Mouse (Mus musculus): ENCODE results near the gene Ptpro. TPM values are rescaled to one million over a fixed set of nuclear protein-coding genes. Genes with fewer than 3 reads are reported as not detected.

The Ptpro gene
- polyA plus RNA-seq, 1 experiment from 2014 or later = 2.3 TPM

DNA sequence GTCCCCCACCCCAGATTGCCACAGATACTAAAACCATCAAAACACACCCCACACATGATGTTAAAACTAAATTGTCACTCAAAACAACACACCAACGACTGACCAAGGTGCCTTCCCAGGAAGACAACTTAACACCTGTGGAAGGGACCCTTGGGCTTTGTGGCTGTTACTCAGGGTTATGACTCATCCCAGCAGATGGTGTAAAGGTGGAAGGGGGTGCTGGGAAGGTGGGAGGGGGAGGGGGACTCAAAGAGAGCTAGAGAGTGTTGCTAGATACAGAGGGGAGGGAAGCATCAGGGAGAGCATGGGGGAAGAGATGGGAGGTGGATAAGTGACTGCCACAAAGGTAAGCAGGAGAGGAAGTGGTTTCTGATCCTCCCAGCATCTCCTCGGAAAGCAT lies 239.5 kb downstream of the Ptpro start:
- Histone ChIP-seq H3K27me3 (no peaks in the 10 kb centered on the region), H3K9me3 (no peaks in the 10 kb centered on the region), H3K4me2 (no peak overlapping the region), H3K36me3 (no peaks in the 10 kb centered on the region), H3K27ac (no peak overlapping the region), H3K9ac (no peak overlapping the region), H3K4me1 (no peaks in the 10 kb centered on the region), H3K4me3 (no peak overlapping the region)
- WGBS = 48% methylated on average over 2 of the region's 2 CpGs
- no peak for ATAC-seq (ENCODE audit: borderline replicate concordance, extremely low read depth, low FRiP score, low TSS enrichment)

DNA sequence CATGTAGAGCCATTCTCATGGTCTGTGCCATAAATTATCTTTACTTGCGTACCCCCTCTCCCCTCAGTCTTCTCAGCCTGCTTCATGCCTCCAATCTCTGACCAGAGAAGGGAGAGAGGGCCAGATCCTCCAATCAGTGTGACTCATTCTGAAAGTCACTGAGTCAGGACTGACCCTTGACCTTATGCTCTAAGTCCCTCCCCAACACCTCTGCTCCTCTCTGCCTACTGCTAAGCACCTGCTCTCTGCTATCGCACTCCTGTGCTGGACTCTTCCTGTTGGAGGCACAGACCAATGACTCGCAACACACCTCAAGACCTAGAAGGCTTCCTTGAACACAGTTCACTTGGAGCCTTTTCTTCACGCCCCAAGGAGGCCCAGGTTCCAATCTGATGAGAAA lies 240.5 kb downstream of the Ptpro start:
- Histone ChIP-seq H3K27me3 (no peaks in the 10 kb centered on the region), H3K36me3 (no peaks in the 10 kb centered on the region), H3K4me2 (no peak overlapping the region), H3K4me3 (no peak overlapping the region), H3K4me1 (no peaks in the 10 kb centered on the region), H3K27ac (no peak overlapping the region), H3K9ac (no peak overlapping the region), H3K9me3 (no peaks in the 10 kb centered on the region)
- ATAC-seq (ENCODE audit: borderline replicate concordance, extremely low read depth, low FRiP score, low TSS enrichment) = no peak
- 90% methylated on average over 4 of the region's 4 CpGs for WGBS

DNA sequence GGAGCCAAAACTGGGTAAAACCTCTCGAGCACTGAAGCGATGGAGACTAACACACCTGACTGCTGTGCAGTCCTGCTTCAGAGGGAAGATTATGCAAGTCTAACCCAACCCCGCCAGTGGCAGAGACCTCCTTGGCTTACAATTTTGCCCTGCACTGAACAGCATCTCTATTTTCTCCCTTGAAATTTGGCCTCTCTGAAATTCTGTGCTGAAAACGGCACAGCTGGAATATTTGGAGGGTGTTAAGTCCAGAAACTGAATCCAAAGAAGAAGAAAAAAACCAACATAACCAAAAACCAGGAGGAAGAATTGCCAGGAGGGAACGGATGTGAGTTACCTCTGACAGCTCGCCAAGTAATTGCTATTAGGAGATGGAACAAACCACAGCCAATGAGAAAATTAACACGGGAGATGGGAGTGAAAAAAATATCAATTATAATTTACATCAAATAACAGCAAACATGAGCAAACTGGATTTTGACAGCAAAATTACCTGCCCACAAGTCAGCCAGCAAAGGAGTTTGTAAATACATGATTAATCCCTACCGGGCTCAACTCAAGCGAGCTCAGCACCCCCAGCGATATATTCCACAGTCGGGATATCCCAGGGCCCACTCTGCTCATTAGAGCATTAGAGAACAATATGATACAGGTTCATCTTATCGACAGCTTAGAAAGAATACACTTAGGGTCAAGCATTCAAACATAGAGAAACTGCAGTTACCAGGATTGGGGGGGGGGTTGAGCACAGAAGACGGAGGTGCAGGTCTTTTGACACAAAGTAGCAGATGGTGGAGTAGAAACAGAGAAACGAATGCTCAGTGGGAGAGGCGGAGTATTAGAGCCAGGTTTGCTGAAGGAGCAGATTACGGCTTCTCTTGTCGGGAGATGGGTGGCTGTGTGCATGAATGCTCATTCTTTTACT lies 241.4 kb downstream of the Ptpro start:
- Histone ChIP-seq H3K36me3 (no peaks in the 10 kb centered on the region), H3K9ac (no peak overlapping the region), H3K4me3 (no peak overlapping the region), H3K27me3 (no peaks in the 10 kb centered on the region), H3K4me1 (no peaks in the 10 kb centered on the region), H3K4me2 (no peak overlapping the region), H3K9me3 (no peaks in the 10 kb centered on the region), H3K27ac (no peak overlapping the region)
- ATAC-seq (ENCODE audit: borderline replicate concordance, extremely low read depth, low FRiP score, low TSS enrichment) = no peak
- 83% methylated on average over 17 of the region's 17 CpGs for WGBS

DNA sequence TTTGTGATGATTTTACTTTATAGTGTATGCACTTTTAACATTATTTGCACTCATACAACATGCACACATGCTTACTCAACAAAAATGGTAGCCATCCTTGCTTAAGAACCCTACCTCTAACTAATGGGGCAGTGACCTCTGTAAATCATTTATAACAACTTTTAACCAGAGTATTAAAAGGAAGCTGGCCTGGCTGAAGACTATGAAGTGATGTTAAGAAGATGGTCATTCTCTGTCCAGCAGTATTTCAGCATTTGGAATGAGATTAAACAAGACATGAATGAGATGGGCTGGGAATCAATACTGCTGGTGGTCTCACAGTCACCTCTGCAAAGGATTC lies 242.0 kb downstream of the Ptpro start:
- no peak overlapping the region for H3K4me3 ChIP-seq
- no peaks in the 10 kb centered on the region for H3K36me3 ChIP-seq
- no peak for ATAC-seq (ENCODE audit: borderline replicate concordance, extremely low read depth, low FRiP score, low TSS enrichment)
- no peaks in the 10 kb centered on the region for H3K27me3 ChIP-seq
- no peaks in the 10 kb centered on the region for H3K4me1 ChIP-seq
- no peak overlapping the region for H3K4me2 ChIP-seq
- no peak overlapping the region for H3K27ac ChIP-seq
- H3K9me3 ChIP-seq = no peaks in the 10 kb centered on the region
- no peak overlapping the region for H3K9ac ChIP-seq

DNA sequence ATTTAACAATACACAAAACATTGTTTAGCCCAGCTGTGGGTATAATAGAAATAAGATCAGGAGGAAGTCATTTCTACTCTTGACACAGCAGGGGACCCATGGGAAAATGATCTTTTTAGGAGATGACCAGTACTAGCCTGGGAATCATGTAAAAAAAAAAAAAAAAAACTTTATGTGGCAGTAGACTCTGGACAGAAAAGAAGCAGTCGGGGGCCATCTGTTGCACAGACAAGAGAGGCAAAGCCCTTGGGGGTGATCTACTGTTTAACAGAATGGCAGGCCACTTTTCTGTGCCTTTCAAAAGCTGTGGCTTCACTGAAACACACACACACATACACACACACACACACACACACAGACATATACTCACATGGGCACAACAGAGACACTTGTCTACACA lies 242.7 kb downstream of the Ptpro start:
- no peak for ATAC-seq (ENCODE audit: borderline replicate concordance, extremely low read depth, low FRiP score, low TSS enrichment)
- Histone ChIP-seq H3K36me3 (no peaks in the 10 kb centered on the region), H3K4me1 (no peaks in the 10 kb centered on the region), H3K9ac (no peak overlapping the region), H3K4me2 (no peak overlapping the region), H3K9me3 (no peaks in the 10 kb centered on the region), H3K27ac (no peak overlapping the region), H3K4me3 (no peak overlapping the region), H3K27me3 (no peaks in the 10 kb centered on the region)
- 75% methylated on average over 1 of the region's 1 CpGs for WGBS

DNA sequence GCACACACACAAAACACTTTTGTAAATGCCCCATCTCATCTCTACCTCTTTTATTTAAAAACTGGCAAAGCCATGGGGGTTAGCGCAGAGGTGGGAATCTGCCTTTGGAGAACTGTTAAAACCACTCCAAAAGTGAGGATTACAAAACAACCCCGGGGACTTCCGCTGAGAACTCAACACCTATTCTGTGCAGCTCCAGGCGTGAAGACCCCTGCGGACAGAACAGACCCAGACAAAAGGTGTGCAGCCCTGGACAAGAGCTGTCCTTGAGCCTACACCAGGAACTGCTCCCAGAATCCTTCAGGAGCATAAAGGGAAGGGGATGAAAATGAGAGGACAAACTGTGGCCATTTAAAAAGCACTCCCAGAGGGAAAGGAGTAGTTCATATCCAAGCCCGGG lies 243.1 kb downstream of the Ptpro start:
- Histone ChIP-seq H3K27me3 (no peaks in the 10 kb centered on the region), H3K9ac (no peak overlapping the region), H3K4me3 (no peak overlapping the region), H3K4me2 (no peak overlapping the region), H3K4me1 (no peaks in the 10 kb centered on the region), H3K27ac (no peak overlapping the region), H3K9me3 (no peaks in the 10 kb centered on the region), H3K36me3 (no peaks in the 10 kb centered on the region)
- ATAC-seq (ENCODE audit: borderline replicate concordance, extremely low read depth, low FRiP score, low TSS enrichment) = no peak
- WGBS = 70% methylated on average over 6 of the region's 6 CpGs

DNA sequence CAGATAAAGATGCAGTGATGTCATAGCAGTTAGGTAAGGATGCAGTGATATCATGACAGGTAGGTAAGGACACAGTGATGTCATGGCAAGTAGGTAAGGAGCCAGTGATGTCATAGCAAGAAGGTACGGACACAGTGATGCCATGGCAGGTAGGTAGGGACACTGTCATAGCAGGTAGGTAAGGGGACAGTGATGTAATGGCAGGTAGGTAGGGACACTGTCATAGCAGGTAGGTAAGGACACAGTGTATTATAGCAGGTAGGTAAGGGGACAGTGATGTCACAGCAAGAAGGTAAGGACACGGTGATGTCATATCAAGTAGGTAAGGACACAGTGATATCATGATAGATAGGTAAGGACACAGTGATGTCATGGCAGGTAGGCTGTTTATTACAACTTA lies 244.4 kb downstream of the Ptpro start:
- 96% methylated on average over 2 of the region's 2 CpGs for WGBS

DNA sequence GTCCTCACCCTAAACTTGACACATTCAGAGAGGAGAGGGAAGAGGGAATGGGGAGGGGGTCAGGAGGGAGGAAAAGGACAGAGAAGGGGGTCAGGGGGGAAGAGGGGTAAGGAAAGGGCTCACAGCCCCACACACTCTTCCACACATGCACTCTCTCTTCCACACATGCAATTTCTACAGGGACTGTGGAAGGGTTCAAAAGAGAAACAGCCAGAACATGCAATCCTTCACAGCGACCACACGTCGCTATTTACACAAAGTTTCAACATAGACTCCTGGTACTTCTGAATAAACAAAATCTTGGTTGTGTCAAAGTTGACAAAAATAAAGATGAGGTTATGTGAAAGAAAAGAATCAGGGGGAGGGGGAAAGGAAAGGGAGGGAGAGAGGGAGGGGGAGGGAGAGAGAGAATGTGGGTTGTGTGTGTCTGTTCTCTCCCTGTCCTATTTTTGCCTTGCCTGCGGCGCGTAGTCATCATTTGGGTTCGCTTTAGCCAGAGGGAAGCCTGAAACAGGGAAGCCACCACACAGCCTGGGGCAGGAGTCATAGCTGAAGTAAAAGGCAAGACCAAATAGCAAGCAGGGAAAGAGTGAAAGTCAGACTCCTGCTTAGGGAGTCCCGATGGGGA lies 245.2 kb downstream of the Ptpro start:
- WGBS = 74% methylated on average over 8 of the region's 8 CpGs
- H3K27ac ChIP-seq = no peak overlapping the region
- ATAC-seq (ENCODE audit: borderline replicate concordance, extremely low read depth, low FRiP score, low TSS enrichment) = peak; percentile 56; the same call in 1 of the 2 replicates

More for the DNA sequence above, 244.4 kb downstream of the Ptpro start:
- H3K27ac ChIP-seq = no peak overlapping the region
- no peaks in the 10 kb centered on the region for H3K4me1 ChIP-seq
- H3K27me3 ChIP-seq = no peaks in the 10 kb centered on the region
- no peak overlapping the region for H3K4me2 ChIP-seq
- no peaks in the 10 kb centered on the region for H3K36me3 ChIP-seq
- no peak overlapping the region for H3K9ac ChIP-seq
- H3K9me3 ChIP-seq = no peaks in the 10 kb centered on the region
- ATAC-seq (ENCODE audit: borderline replicate concordance, extremely low read depth, low FRiP score, low TSS enrichment) = 0 out of 2 replicates have a peak, but pooled peaks have one; percentile 46
- H3K4me3 ChIP-seq = no peak overlapping the region

DNA sequence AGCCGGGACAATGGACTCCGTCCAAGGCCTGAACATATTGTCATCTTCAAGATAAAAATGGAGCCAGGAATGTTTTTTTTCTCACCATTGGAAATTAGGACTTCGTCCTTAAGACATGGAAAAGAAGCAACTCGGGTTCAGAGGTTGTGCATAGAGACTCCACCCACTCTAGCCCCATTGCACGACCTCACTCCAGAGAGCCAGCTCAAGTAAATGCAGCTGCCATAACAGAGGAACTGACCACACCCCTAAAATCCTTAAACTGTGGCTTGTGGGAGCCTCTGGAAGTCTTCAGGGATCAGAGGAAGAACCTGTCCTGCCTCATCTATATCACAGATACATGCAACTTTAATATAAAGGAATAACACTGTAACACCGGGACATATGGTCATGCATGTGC lies 246.7 kb downstream of the Ptpro start:
- no peak for ATAC-seq (ENCODE audit: borderline replicate concordance, extremely low read depth, low FRiP score, low TSS enrichment)
- H3K27me3 ChIP-seq = no peaks in the 10 kb centered on the region
- no peaks in the 10 kb centered on the region for H3K36me3 ChIP-seq
- H3K27ac ChIP-seq = no peak overlapping the region
- no peak overlapping the region for H3K9ac ChIP-seq
- no peaks in the 10 kb centered on the region for H3K4me1 ChIP-seq
- no peak overlapping the region for H3K4me3 ChIP-seq
- WGBS = 57% methylated on average over 6 of the region's 6 CpGs
- no peaks in the 10 kb centered on the region for H3K9me3 ChIP-seq
- no peak overlapping the region for H3K4me2 ChIP-seq

More for the DNA sequence above, 245.2 kb downstream of the Ptpro start:
- Histone ChIP-seq H3K9ac (no peak overlapping the region), H3K9me3 (no peaks in the 10 kb centered on the region), H3K36me3 (no peaks in the 10 kb centered on the region), H3K4me3 (no peak overlapping the region), H3K4me1 (no peaks in the 10 kb centered on the region), H3K4me2 (no peak overlapping the region), H3K27me3 (no peaks in the 10 kb centered on the region)

DNA sequence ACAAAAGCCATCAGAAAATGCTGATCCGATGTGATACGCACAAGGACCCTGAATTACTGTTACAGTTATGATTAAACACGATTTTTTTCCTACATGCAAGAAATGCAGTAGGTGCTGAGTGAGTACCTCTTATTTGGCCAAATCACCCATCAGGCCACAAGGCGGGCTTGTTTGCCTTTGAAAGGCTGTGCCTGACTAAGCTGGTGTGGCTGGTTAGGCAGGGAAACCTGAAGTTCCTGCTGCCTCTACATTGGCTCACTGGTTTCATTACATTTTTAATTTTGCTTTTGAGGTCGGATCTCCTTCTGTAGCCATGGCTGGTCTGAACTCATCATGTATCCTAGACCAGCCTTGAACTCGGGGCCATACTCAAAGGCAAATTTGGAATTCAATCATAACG lies 250.9 kb downstream of the Ptpro start:
- no peak overlapping the region for H3K27ac ChIP-seq
- no peaks in the 10 kb centered on the region for H3K27me3 ChIP-seq
- no peak overlapping the region for H3K9ac ChIP-seq
- no peaks in the 10 kb centered on the region for H3K9me3 ChIP-seq
- no peak overlapping the region for H3K4me2 ChIP-seq
- no peak overlapping the region for H3K4me3 ChIP-seq
- no peaks in the 10 kb centered on the region for H3K4me1 ChIP-seq
- WGBS = 74% methylated on average over 7 of the region's 7 CpGs
- 0 out of 2 replicates have a peak, but pooled peaks cover 2% of the 10 kb centered on the region for H3K36me3 ChIP-seq
- no peak for ATAC-seq (ENCODE audit: borderline replicate concordance, extremely low read depth, low FRiP score, low TSS enrichment)

DNA sequence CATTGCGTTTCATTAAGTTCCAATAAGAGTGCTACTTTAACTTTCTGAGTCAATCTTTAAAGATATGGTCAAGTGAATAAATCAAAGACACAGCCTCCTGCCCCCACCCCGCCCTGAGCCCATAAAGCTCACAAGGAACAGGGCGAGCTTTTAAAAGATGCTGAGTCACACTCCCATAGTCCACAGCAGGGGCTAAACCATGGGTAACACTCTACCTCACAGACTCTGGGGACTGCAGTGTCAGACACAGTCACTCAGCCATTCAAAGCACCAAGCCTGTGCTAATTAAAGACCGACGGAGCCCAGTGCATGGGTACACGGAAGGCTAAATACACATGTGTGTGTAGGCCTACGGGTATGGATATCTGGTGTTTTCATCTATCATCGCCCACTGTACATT lies 251.3 kb downstream of the Ptpro start:
- ATAC-seq (ENCODE audit: borderline replicate concordance, extremely low read depth, low FRiP score, low TSS enrichment) = no peak
- H3K9ac ChIP-seq = no peak overlapping the region
- no peaks in the 10 kb centered on the region for H3K4me1 ChIP-seq
- no peak overlapping the region for H3K4me2 ChIP-seq
- no peaks in the 10 kb centered on the region for H3K27me3 ChIP-seq
- H3K4me3 ChIP-seq = no peak overlapping the region
- H3K27ac ChIP-seq = no peak overlapping the region
- H3K9me3 ChIP-seq = no peaks in the 10 kb centered on the region
- H3K36me3 ChIP-seq = 0 out of 2 replicates have a peak, but pooled peaks cover 2% of the 10 kb centered on the region
- WGBS = 83% methylated on average over 8 of the region's 8 CpGs

DNA sequence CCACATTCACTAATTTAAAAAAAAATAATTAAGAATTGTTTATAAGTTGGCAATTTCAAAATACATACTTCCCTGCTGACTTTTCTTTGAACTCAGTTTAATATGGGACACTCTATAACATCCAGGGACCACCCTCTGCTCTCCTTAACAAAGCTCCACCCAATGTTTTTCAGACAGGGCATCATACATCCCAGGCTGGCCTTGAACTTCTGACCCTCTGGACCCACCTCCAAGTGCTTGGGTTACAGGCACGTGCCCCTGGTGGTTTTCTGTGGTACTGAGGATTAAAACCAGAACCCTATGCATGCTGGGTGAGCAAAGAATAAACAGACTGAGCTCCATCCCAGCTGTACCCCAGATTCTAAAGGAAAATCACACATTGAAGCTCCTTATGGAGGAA lies 251.9 kb downstream of the Ptpro start:
- Histone ChIP-seq H3K4me1 (no peaks in the 10 kb centered on the region), H3K27ac (no peak overlapping the region), H3K9me3 (no peaks in the 10 kb centered on the region), H3K27me3 (no peaks in the 10 kb centered on the region), H3K4me2 (no peak overlapping the region), H3K36me3 (0 out of 2 replicates have a peak, but pooled peaks cover 2% of the 10 kb centered on the region), H3K9ac (no peak overlapping the region), H3K4me3 (no peak overlapping the region)
- no peak for ATAC-seq (ENCODE audit: borderline replicate concordance, extremely low read depth, low FRiP score, low TSS enrichment)
- 48% methylated on average over 1 of the region's 1 CpGs for WGBS

All from lung, embryonic 15.5 days (tissue).